11 mouse cellular contexts compared by ENCODE assay signal in genomic region chr11:30404619-30405200, GRCm38 (mm10).
DNase-seq lines count a peak whose midpoint lies in the region; ATAC-seq and TF ChIP-seq lines count a peak whose summit lies in the region.
"Had no signal": no experiment of that assay in that cellular context is flagged by ENCODE, and none has a peak within 500 bp of the region (broad histone marks: within the 10 kb centered on the region; RNA-seq: fewer than 3 reads in every experiment).

No protein-coding gene starts in this region.

- no peaks in the 10 kb centered on the region for H3K27me3 ChIP-seq in forebrain, embryonic 10.5 days (ENCODE audit: poor library complexity, severe bottlenecking)
- no peaks in the 10 kb centered on the region for H3K27me3 ChIP-seq in forebrain, embryonic 13.5 days
- H3K27me3 ChIP-seq in kidney, postnatal 0 days (ENCODE audit: insufficient read depth, low read length), result no peaks in the 10 kb centered on the region
- H3K27me3 ChIP-seq in embryonic facial prominence, embryonic 11.5 days (ENCODE audit: control insufficient read depth, insufficient read depth, low read length), result no peaks in the 10 kb centered on the region
- no peaks in the 10 kb centered on the region for H3K27me3 ChIP-seq in limb, embryonic 14.5 days (ENCODE audit: control insufficient read depth, insufficient read depth, low read length)
- H3K27me3 ChIP-seq: forebrain, embryonic 12.5 days; midbrain, embryonic 12.5 days had no signal

- no peak for TF ChIP-seq POLR2A in limb, embryonic 14.5 days (IDR thresholded peaks at IDR 0.05; ENCODE audit: borderline replicate concordance, extremely low read depth, insufficient read depth, insufficient read length)

- no peak for TF ChIP-seq CTCF in kidney, postnatal 0 days (IDR thresholded peaks at IDR 0.05; ENCODE audit: low read depth)

- no peak overlapping the region for H3K4me3 ChIP-seq in forebrain, embryonic 10.5 days
- H3K4me3 ChIP-seq in forebrain, embryonic 13.5 days, result no peak overlapping the region
- H3K4me3 ChIP-seq in kidney, postnatal 0 days (replicated peaks; ENCODE audit: low read depth, low read length), result no peak overlapping the region
- no peak overlapping the region for H3K4me3 ChIP-seq in embryonic facial prominence, embryonic 11.5 days (ENCODE audit: low read depth, low read length)
- no peak overlapping the region for H3K4me3 ChIP-seq in limb, embryonic 14.5 days (replicated peaks; ENCODE audit: low read length)
- H3K4me3 ChIP-seq: forebrain, embryonic 12.5 days; midbrain, embryonic 12.5 days had no signal

- H3K4me2 ChIP-seq in forebrain, embryonic 13.5 days, result no peak overlapping the region
- no peak overlapping the region for H3K4me2 ChIP-seq in kidney, postnatal 0 days (ENCODE audit: low read length)
- H3K4me2 ChIP-seq in embryonic facial prominence, embryonic 11.5 days (ENCODE audit: low read depth, low read length), result no peak overlapping the region
- no peak overlapping the region for H3K4me2 ChIP-seq in limb, embryonic 14.5 days (replicated peaks; ENCODE audit: low read depth, low read length, severe bottlenecking)
- H3K4me2 ChIP-seq: forebrain, embryonic 12.5 days; midbrain, embryonic 12.5 days had no signal

- no peak for DNase-seq in forebrain, embryonic 10.5 days (ENCODE audit: extremely low spot score, low spot score)
- peak; percentile 5 for DNase-seq in kidney, postnatal 0 days (ENCODE audit: low spot score)
- no peak for DNase-seq in kidney, postnatal 36 days
- peak; percentile 1 for DNase-seq in embryonic facial prominence, embryonic 11.5 days (ENCODE audit: low spot score)
- no peak for DNase-seq in limb, embryonic 14.5 days (ENCODE audit: low spot score)
- DNase-seq in B cell, adult 2 months, result no peak
- DNase-seq in spleen, postnatal 14 days (ENCODE audit: low spot score in 2 of 2), result no peak

- no peaks in the 10 kb centered on the region for H3K9me3 ChIP-seq in forebrain, embryonic 10.5 days
- no peaks in the 10 kb centered on the region for H3K9me3 ChIP-seq in forebrain, embryonic 13.5 days (replicated peaks)
- no peaks in the 10 kb centered on the region for H3K9me3 ChIP-seq in kidney, postnatal 0 days (replicated peaks; ENCODE audit: low read length)
- H3K9me3 ChIP-seq in embryonic facial prominence, embryonic 11.5 days (replicated peaks; ENCODE audit: control insufficient read depth, low read length), result no peaks in the 10 kb centered on the region
- H3K9me3 ChIP-seq in limb, embryonic 14.5 days (ENCODE audit: control insufficient read depth, low read length), result no peaks in the 10 kb centered on the region
- H3K9me3 ChIP-seq: forebrain, embryonic 12.5 days; G1E; midbrain, embryonic 12.5 days had no signal

- no peak overlapping the region for H3K9ac ChIP-seq in forebrain, embryonic 13.5 days
- no peak overlapping the region for H3K9ac ChIP-seq in kidney, postnatal 0 days (ENCODE audit: low read depth, low read length)
- no peak overlapping the region for H3K9ac ChIP-seq in embryonic facial prominence, embryonic 11.5 days (replicated peaks; ENCODE audit: low read length)
- no peak overlapping the region for H3K9ac ChIP-seq in limb, embryonic 14.5 days (ENCODE audit: low read depth, low read length, severe bottlenecking)
- H3K9ac ChIP-seq: forebrain, embryonic 12.5 days; midbrain, embryonic 12.5 days had no signal

- 61% methylated on average over 4 of the region's 4 CpGs for WGBS in forebrain, embryonic 10.5 days
- 82% methylated on average over 4 of the region's 4 CpGs for WGBS in forebrain, embryonic 13.5 days
- WGBS in kidney, postnatal 0 days, result 45% methylated on average over 4 of the region's 4 CpGs
- 23% methylated on average over 4 of the region's 4 CpGs for WGBS in embryonic facial prominence, embryonic 11.5 days
- WGBS in limb, embryonic 14.5 days, result 40% methylated on average over 4 of the region's 4 CpGs

- ATAC-seq in forebrain, embryonic 13.5 days, result no peak
- no peak; the same call in 1 of the 2 replicates for ATAC-seq in kidney, postnatal 0 days (replicated peaks; ENCODE audit: low FRiP score, low read depth)
- ATAC-seq in embryonic facial prominence, embryonic 11.5 days (replicated peaks; ENCODE audit: insufficient number of reproducible peaks, low FRiP score, low TSS enrichment, low read depth), result 0 out of 2 replicates have a peak, but pooled peaks have one; percentile 23
- ATAC-seq in limb, embryonic 14.5 days (ENCODE audit: low FRiP score, low read depth), result 0 out of 2 replicates have a peak, but pooled peaks have one; percentile 26

- H3K27ac ChIP-seq in forebrain, embryonic 10.5 days, result peak overlapping the region; percentile 25; the same call in 1 of the 2 replicates
- H3K27ac ChIP-seq in forebrain, embryonic 13.5 days, result no peak overlapping the region
- no peak overlapping the region for H3K27ac ChIP-seq in kidney, postnatal 0 days
- H3K27ac ChIP-seq in embryonic facial prominence, embryonic 11.5 days (replicated peaks; ENCODE audit: low read depth, low read length), result no peak overlapping the region
- no peak overlapping the region for H3K27ac ChIP-seq in limb, embryonic 14.5 days (replicated peaks; ENCODE audit: low read depth, low read length)
- H3K27ac ChIP-seq: forebrain, embryonic 12.5 days; midbrain, embryonic 12.5 days had no signal

- H3K4me1 ChIP-seq in forebrain, embryonic 10.5 days, result peaks cover 13% of the 10 kb centered on the region
- no peaks in the 10 kb centered on the region for H3K4me1 ChIP-seq in forebrain, embryonic 13.5 days
- peaks cover 6% of the 10 kb centered on the region; the same call in 1 of the 2 replicates for H3K4me1 ChIP-seq in kidney, postnatal 0 days (replicated peaks; ENCODE audit: insufficient read depth, low read length)
- H3K4me1 ChIP-seq in embryonic facial prominence, embryonic 11.5 days (ENCODE audit: control insufficient read depth, insufficient read depth, low read length), result no peaks in the 10 kb centered on the region
- H3K4me1 ChIP-seq in limb, embryonic 14.5 days (ENCODE audit: control insufficient read depth, insufficient read depth, low read length), result 0 out of 2 replicates have a peak, but pooled peaks cover 3% of the 10 kb centered on the region
- H3K4me1 ChIP-seq: forebrain, embryonic 12.5 days; midbrain, embryonic 12.5 days had no signal

- H3K36me3 ChIP-seq in forebrain, embryonic 10.5 days (replicated peaks), result no peaks in the 10 kb centered on the region
- H3K36me3 ChIP-seq in forebrain, embryonic 13.5 days (ENCODE audit: poor library complexity, severe bottlenecking), result no peaks in the 10 kb centered on the region
- no peaks in the 10 kb centered on the region for H3K36me3 ChIP-seq in kidney, postnatal 0 days (ENCODE audit: insufficient read depth, low read length)
- H3K36me3 ChIP-seq in embryonic facial prominence, embryonic 11.5 days (replicated peaks; ENCODE audit: control insufficient read depth, insufficient read depth, low read depth, low read length), result no peaks in the 10 kb centered on the region
- no peaks in the 10 kb centered on the region for H3K36me3 ChIP-seq in limb, embryonic 14.5 days (ENCODE audit: control insufficient read depth, insufficient read depth, low read length)
- H3K36me3 ChIP-seq: forebrain, embryonic 12.5 days; G1E; midbrain, embryonic 12.5 days had no signal

Comparison
In these comparisons a context has a peak if more than half of its experiments do, and no peak if none do; other contexts are left out.
1. DNase-seq: peak in kidney, postnatal 0 days (single experiment) and embryonic facial prominence, embryonic 11.5 days (single experiment); none in forebrain, embryonic 10.5 days (single experiment), kidney, postnatal 36 days (0 of 2), limb, embryonic 14.5 days (single experiment), B cell, adult 2 months (0 of 2) and spleen, postnatal 14 days (0 of 2).
2. ATAC-seq: peak in embryonic facial prominence, embryonic 11.5 days (single experiment) and limb, embryonic 14.5 days (single experiment); none in forebrain, embryonic 13.5 days (single experiment) and kidney, postnatal 0 days (single experiment).